Mouse (Mus musculus) forebrain, embryonic 10.5 days (tissue): ENCODE measurements at regions not wholly inside any gene's neighbourhood (a gene's known extent, or its start where the extent isn't known, plus 50 kb on each side); places are given as distances from the start of the nearest gene placed in this dataset.
"Not testable (repeated sequence)": the region's sequence is repeated elsewhere in the genome, so short reads cannot be mapped to it uniquely, and the experiment has no call there.

Experiments
- DNase-seq: peaks from one replicate; pipeline ENCODE4 v3.0.0-alpha.2; 2017; ENCODE audit warnings: low spot score; ENCODE audit errors: extremely low spot score
- H3K27ac ChIP-seq: fragments of 300-500 bp; sonication (generic); 2 replicates; pipeline ENCODE4 v1.5.1; 2016; ENCODE audit warnings: mild to moderate bottlenecking
- H3K27me3 ChIP-seq: fragments of 300-500 bp; sonication (generic); 2 replicates; pipeline ENCODE4 v1.6.1; 2016; ENCODE audit warnings: mild to moderate bottlenecking; ENCODE audit not compliant: poor library complexity, severe bottlenecking
- H3K36me3 ChIP-seq: fragments of 300-500 bp; sonication (generic); replicated peaks from 2 replicates; pipeline ENCODE4 v1.6.1; 2016; ENCODE audit warnings: mild to moderate bottlenecking, moderate library complexity
- H3K4me1 ChIP-seq: fragments of 300-500 bp; sonication (generic); 2 replicates; pipeline ENCODE4 v1.6.1; 2016
- H3K4me3 ChIP-seq: fragments of 300-500 bp; sonication (generic); 2 replicates; pipeline ENCODE4 v1.5.1; 2016; ENCODE audit warnings: mild to moderate bottlenecking, moderate library complexity
- H3K9me3 ChIP-seq: fragments of 300-500 bp; sonication (generic); 2 replicates; pipeline ENCODE4 v1.6.1; 2016; ENCODE audit warnings: mild to moderate bottlenecking, moderate library complexity
- WGBS: fragments of 180-500 bp; shearing (Covaris S2); methylation state at CpG from one replicate; pipeline ENCODE4 v1.1.7; 2016; 5-methylcytosine and 5-hydroxymethylcytosine counted together

DNA sequence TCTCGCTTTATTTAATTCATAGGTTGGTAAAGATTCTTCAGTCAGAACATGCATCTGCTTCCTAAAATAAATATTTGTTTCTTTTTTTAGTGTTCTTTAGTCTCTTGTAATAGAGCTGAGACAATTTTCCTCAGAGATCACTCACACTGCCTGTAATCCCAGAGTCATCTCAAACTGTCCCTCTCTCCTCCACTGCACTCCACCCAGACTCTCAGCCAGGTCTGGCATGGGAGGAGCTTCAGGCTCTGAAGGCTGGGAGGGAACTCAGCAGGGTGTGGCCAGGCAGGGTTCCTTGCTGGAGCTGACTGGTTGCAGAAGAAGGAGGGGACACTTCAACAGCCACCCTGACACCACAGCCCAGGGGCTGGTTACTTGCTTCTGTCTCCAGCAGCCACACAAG is 536.9 kb upstream of the Olfr1507 start:
- not testable (repeated sequence) for H3K27ac ChIP-seq, H3K27me3 ChIP-seq, DNase-seq, H3K4me1 ChIP-seq, H3K36me3 ChIP-seq, H3K9me3 ChIP-seq, H3K4me3 ChIP-seq
- no CpG with 5 or more reads among the region's 1 CpGs for WGBS

DNA sequence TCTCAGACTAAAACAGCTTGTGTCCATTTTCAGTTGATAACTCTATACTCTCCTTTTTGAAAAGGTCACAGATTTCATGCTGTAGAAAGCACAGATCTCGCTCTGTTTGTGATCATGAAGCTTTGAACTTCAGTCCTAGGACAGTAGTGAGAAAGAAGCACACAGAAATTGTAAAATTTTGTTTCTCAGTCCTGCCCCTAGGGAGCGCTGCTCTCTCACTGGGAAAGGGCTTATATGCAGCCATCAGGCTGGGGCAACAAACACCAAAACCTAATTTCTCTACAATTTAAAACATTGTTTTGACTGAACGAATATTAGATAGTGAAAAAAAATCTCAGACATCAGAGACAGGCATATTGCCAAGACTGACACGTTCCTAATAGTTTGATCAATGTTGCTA is 534.7 kb upstream of the Olfr1507 start:
- H3K4me1 ChIP-seq, DNase-seq, H3K4me3 ChIP-seq, H3K36me3 ChIP-seq, H3K9me3 ChIP-seq, H3K27me3 ChIP-seq, H3K27ac ChIP-seq: not testable (repeated sequence)
- WGBS, result no CpG with 5 or more reads among the region's 4 CpGs

DNA sequence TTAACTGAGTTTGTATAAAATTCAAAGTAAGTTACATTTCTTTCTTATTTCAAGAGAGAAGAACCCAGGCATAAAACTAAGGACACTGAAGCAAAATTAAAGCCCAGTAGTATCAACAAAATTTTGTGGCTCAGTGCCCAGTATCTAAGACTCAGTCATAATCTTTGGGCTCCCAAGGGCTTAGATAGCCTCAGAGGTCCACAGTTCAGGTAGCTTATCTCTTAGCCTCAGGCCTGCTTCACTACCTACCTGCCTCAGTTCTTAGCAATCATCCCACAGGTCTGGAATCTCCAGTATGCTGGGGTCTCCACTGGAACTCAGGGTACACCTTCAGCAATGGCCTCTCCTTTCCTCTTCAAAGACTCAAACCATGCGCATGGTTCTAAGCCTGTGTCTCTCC is 531.4 kb upstream of the Olfr1507 start:
- not testable (repeated sequence) for H3K9me3 ChIP-seq, H3K27ac ChIP-seq, DNase-seq, H3K4me3 ChIP-seq, H3K36me3 ChIP-seq, H3K4me1 ChIP-seq, H3K27me3 ChIP-seq
- no CpG with 5 or more reads among the region's 1 CpGs for WGBS

DNA sequence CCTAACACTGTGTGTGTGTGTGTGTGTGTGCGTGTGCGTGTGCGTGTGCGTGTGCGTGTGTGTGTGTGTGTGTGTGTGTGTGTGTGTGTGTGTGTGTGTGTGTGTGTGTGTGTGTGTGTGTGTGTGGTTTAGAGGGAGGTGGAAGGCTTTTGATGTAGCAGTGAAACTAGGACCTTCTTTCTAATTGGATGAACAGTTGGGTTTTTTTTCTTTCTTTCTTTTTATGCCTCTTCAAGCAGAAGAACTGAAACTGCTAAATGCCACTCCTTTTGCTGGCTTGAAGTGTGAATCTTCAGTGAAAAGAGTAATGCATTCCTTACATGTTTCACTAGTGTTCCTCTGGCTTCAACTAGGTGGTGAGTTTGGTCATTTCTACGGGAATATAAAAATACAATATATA is 524.6 kb upstream of the Olfr1507 start:
- not testable (repeated sequence) for H3K9me3 ChIP-seq, DNase-seq, H3K27ac ChIP-seq, H3K27me3 ChIP-seq, H3K4me3 ChIP-seq, H3K4me1 ChIP-seq, H3K36me3 ChIP-seq
- WGBS, result no CpG with 5 or more reads among the region's 6 CpGs

DNA sequence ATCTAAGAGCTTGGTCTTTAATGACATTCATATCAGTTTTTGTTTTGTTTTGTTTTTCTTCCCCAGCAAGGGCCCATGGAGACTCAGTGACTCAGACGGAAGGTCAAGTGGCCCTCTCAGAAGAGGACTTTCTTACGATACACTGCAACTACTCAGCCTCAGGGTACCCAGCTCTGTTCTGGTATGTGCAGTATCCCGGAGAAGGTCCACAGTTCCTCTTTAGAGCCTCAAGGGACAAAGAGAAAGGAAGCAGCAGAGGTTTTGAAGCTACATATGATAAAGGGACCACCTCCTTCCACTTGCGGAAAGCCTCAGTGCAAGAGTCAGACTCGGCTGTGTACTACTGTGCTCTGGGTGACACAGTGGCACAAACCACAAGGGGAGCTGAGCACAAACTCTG is 512.2 kb upstream of the Olfr1507 start:
- not testable (repeated sequence) for H3K27me3 ChIP-seq, H3K9me3 ChIP-seq, H3K4me1 ChIP-seq, H3K27ac ChIP-seq, H3K36me3 ChIP-seq, DNase-seq, H3K4me3 ChIP-seq
- WGBS, result no CpG with 5 or more reads among the region's 5 CpGs

DNA sequence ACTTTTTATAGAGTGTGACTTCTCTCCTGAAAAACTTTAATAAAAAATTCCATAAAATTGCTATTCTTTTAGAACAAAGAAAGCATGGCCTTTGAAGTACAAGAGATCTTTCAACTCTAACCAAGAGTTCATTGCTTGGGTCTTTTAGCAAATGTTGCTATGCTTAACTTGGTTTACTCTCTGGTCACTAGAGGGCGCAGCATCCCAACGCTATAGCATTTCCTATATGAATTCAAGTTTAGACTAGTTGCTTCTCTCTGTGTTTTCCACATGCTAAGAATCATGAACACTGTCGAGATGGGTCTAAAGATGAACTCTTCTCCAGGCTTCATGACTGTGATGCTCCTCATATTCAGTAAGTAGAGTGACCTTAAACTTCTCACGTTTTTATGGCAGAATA is 511.8 kb upstream of the Olfr1507 start:
- not testable (repeated sequence) for H3K9me3 ChIP-seq, DNase-seq, H3K36me3 ChIP-seq, H3K4me1 ChIP-seq, H3K27ac ChIP-seq, H3K4me3 ChIP-seq, H3K27me3 ChIP-seq
- no CpG with 5 or more reads among the region's 4 CpGs for WGBS

DNA sequence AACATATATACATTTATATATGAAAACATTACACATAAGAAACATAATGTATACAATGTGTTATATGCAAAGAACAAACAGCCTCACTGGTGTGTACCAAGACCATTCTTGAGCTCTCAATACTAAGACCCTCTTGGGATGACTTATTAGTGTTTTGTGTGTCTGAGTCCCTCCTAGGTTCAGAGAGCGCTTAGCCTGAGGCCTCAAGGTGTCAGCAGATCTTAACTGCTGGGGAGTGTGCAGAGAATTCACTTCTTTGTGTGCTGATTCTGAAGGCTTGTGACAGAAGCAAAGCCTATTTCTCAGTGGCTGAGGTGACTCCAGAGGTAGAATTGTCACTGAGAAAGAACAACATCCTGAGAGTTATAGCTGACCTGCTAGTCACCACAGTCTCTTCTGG is 505.7 kb upstream of the Olfr1507 start:
- not testable (repeated sequence) for H3K9me3 ChIP-seq, H3K4me3 ChIP-seq, H3K4me1 ChIP-seq

DNA sequence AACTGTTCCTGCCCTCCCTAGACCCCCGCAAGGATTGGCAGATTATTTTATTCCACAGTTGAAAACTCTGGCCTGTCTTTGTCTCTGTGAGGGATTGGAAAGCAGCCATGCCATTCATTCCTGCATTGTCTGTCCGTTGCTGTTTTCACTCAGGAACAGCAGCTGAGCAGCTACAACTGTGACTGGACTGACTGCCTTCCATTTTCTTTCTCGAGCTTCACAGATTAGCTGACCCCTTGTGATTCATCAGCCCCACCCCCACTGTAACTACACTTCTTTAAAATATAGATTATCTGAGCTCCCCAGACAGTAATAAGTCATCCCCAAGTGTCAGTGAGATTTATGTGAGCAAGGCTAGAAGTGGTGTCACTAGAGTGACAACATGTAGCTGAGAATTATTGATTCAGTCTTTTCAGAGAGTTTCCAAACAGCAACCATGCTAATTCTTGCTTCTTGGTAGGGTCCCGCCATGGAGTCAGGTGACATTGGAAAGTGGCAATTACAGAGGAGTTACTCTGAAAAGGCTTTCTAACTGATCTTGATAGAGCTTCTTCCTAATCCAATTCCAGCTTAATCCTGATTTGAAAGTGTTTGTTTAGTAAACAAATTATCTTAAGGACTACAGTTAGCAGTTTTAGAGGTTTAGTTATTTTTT is 496.7 kb upstream of the Olfr1507 start:
- not testable (repeated sequence) for DNase-seq, H3K4me3 ChIP-seq, H3K9me3 ChIP-seq, H3K27me3 ChIP-seq, H3K36me3 ChIP-seq, H3K4me1 ChIP-seq, H3K27ac ChIP-seq
- WGBS, result 20% methylated on average over 1 of the region's 4 CpGs

More for the DNA sequence above, 505.7 kb upstream of the Olfr1507 start:
- H3K27ac ChIP-seq, H3K27me3 ChIP-seq, DNase-seq, H3K36me3 ChIP-seq: not testable (repeated sequence)
- 86% methylated on average over 1 of the region's 1 CpGs for WGBS

DNA sequence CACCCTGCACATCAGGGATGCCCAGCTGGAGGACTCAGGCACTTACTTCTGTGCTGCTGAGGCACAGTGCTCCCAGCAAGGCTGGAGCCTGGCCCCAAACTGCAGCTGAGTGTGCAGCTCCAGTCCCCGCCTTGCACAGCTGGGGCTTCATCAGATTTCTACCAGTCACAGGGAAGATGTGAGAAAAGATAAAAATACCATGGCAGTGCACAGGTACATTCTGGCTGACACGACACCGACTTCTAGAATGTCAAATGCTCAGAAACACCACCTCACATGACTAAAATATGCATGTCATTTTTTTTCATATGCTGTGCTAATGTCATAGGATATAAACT is 495.7 kb upstream of the Olfr1507 start:
- H3K4me3 ChIP-seq, DNase-seq, H3K27me3 ChIP-seq, H3K36me3 ChIP-seq, H3K4me1 ChIP-seq, H3K27ac ChIP-seq, H3K9me3 ChIP-seq: not testable (repeated sequence)
- no CpG with 5 or more reads among the region's 3 CpGs for WGBS

DNA sequence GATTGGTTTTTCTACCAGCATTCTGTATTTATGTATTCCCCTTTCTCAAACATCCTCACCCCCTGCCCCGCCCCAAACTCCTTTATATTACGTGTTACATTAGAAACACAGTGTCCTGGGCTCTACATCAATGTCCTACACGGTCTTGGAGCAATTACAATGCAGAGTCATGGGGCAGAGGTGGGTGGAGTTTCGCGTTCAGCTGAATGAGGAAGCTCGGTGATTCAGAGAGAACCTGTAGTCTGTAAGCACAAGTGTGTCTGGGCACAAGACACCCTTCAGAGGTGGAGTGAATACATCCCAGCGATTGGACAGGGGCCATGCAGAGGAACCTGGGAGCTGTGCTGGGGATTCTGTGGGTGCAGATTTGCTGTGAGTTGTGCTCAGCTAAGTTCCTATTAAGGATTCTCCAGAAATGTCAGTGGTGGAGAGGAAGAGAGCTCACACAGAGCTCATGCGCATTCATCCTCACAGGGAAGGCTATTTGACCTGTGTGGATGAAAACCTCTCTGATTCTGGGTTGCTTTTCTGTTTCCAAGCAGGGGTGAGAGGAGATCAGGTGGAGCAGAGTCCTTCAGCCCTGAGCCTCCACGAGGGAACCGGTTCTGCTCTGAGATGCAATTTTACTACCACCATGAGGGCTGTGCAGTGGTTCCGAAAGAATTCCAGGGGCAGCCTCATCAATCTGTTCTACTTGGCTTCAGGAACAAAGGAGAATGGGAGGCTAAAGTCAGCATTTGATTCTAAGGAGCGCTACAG is 495.2 kb upstream of the Olfr1507 start:
- not testable (repeated sequence) for H3K4me3 ChIP-seq, DNase-seq, H3K27ac ChIP-seq, H3K4me1 ChIP-seq, H3K36me3 ChIP-seq, H3K9me3 ChIP-seq, H3K27me3 ChIP-seq
- WGBS, result no CpG with 5 or more reads among the region's 12 CpGs

DNA sequence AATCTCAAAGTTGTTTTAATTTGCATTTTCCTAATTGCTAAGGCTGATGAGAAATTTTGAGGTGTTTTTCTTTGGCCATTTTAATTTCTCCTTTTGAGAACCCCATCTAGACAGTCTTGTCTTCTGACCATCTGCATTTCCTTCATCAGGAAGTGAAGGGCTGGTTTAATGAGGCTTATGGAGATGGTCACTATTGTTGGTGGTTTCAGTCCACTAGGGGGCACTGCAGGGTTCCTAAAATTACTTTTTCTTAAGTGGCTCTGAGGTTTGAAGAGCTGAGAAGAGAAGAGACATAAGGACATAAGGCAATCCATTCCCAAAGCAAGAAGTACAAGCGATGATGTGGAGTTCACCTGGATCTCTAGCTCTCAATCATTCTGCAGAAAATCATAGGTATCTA is 494.4 kb upstream of the Olfr1507 start:
- WGBS, result 62% methylated on average over 1 of the region's 1 CpGs
- H3K27ac ChIP-seq, H3K4me3 ChIP-seq, H3K9me3 ChIP-seq, DNase-seq, H3K4me1 ChIP-seq, H3K36me3 ChIP-seq, H3K27me3 ChIP-seq: not testable (repeated sequence)

DNA sequence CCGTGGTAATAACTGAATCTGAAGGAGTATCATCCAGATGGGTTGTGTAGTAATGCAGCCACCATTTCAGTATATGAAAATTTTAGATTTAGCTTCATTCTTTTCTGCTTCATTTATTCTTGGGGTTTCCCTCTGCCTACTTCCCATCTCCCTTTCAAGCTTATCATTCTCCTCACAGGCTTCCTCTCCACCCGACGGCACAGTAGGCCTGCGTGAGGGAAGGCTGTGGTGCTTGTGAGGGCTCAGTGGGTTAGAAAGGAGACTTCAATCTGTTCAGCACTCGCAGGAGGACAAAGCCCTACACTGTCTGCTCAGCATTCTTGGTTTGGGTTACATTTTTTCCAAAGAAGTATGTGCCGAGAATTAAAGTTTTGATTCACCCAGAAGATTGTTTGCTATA is 493.0 kb upstream of the Olfr1507 start:
- not testable (repeated sequence) for H3K4me1 ChIP-seq, H3K27me3 ChIP-seq, H3K27ac ChIP-seq, DNase-seq, H3K4me3 ChIP-seq, H3K36me3 ChIP-seq, H3K9me3 ChIP-seq
- WGBS, result no CpG with 5 or more reads among the region's 6 CpGs

DNA sequence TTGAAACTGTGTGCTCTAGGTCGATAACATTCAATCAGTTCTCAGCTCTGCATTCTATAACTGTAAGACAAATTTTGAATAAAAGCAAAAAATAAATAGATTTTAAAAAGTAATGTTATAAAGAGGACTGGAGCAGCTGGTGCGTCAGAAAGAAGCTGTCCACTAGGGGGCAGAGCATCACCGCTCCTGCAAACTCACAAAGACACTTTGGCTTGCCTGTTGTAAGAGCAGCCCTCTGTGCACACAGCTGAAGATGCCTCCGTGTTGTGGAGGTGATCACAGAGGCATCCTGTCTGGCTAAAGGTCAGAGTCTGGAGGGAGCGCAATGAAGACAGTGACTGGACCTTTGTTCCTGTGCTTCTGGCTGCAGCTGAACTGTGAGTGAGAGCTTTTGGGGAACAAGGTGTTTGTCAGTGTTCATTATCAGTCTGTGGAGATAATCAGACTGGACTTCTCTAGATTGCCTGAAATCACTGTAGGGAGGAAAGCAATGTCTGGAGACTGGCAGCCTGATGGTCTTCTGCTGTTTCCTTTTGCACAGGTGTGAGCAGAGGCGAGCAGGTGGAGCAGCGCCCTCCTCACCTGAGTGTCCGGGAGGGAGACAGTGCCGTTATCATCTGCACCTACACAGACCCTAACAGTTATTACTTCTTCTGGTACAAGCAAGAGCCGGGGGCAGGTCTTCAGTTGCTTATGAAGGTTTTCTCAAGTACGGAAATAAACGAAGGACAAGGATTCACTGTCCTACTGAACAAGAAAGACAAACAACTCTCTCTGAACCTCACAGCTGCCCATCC is 476.9 kb upstream of the Olfr1507 start:
- no CpG with 5 or more reads among the region's 12 CpGs for WGBS
- H3K36me3 ChIP-seq, DNase-seq, H3K27ac ChIP-seq, H3K9me3 ChIP-seq, H3K4me1 ChIP-seq, H3K4me3 ChIP-seq, H3K27me3 ChIP-seq: not testable (repeated sequence)
